Mouse (Mus musculus): ENCODE results near the gene Csf1.

The Csf1 gene

GRCm38 (mm10) chr3:107759929-107760581, at the start of gene Csf1:
Gene Csf1 (minus strand): TSS chr3:107760469.
- DNase-seq (ENCODE audit: low spot score), result peak; percentile 14

GRCm38 (mm10) chr3:107808013-107808750, 47.9 kb upstream of the Csf1 start:
- no peak for DNase-seq (ENCODE audit: low spot score)

GRCm38 (mm10) chr3:107807386-107807974, 47.2 kb upstream of the Csf1 start:
- no peak for DNase-seq (ENCODE audit: low spot score)

- DNase-seq (ENCODE audit: low spot score), result no peak
Measured at GRCm38 (mm10) chr3:107806916-107807315, 46.6 kb upstream of the Csf1 start.

DNA sequence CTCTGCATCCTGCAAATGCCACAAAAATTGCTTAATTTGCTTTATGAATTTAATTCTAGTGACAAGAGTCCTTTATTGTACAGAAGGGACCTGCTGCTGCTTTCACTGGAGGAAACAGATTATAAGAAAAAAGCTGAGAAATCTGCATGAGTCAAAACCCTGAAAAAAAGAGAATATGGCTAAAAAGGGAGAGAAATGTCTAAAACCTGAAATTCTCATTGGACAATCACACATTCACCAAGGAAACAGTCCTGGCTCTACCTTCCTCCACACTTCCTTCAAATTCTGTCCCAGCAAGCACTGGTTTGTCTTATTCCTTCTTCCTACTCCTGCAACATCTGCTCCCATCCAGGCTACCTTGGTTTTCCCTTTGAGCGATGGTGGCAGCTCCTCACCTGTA, 44.5 kb upstream of the Csf1 start:
- no peak for DNase-seq (ENCODE audit: low spot score)

DNA sequence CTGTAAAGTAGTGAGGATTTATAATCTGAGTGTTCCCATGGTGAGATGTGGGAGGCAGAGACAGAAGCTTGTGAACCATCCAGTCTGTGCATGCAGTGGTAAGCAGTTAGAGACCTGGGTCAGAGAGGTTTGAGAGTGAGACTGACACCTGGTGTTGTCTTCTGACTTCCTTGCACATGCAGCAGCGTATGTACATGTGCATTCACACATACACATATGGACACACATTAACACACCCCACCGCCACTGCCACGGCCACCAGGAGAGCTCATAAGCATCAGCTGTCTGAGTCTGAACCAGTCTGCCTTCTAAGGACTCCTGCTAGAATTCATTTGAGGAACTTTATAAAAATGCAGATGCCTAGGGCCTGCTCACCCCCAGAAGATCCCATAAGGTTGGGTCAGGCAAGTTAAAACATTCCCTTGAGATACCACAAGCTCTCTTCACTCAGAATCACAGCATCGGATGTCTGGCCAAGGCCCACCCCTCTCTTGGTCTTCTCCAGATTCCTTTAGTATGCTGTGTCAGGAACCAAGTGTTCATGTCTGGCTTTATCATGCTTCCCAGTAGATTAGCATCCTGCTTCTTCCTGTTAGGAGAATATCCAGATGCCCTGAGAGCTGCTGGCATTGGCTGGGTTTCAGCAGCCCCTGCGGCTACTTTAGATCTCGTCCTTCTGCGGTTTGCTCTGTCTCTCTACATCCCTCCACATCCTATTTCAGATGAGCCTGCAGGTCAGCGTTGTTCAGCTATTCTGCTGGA, 42.1 kb upstream of the Csf1 start:
- no peak for DNase-seq (ENCODE audit: low spot score)

GRCm38 (mm10) chr3:107798946-107799345, 38.7 kb upstream of the Csf1 start:
- DNase-seq (ENCODE audit: low spot score), result no peak

- no peak for DNase-seq (ENCODE audit: low spot score)
Measured at GRCm38 (mm10) chr3:107796191-107796983, 36.1 kb upstream of the Csf1 start.

DNA sequence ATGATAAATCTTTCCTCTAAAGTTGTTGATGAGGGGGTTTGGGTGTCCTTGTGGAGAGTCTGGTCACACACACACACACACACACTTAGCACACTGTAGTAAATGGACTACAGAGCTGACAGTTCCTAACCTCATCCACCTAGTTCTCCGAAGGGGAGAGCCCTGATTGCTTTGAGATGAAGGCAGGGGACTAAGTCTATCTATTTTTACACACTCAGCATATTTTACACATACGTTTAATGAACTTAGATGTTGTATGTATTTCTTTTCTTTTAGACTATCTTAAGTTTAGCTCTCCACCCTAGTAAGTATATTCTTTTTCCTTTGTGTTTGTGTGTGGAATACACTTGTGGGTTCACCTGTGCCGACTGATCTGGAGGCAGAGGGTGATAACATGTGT, 34.6 kb upstream of the Csf1 start:
- no peak for DNase-seq (ENCODE audit: low spot score)

- DNase-seq (ENCODE audit: low spot score), result no peak
Measured at GRCm38 (mm10) chr3:107793300-107794201, 33.3 kb upstream of the Csf1 start.

GRCm38 (mm10) chr3:107792736-107793135, 32.5 kb upstream of the Csf1 start:
- DNase-seq (ENCODE audit: low spot score), result no peak

GRCm38 (mm10) chr3:107790766-107791303, 30.6 kb upstream of the Csf1 start:
- no peak for DNase-seq (ENCODE audit: low spot score)

DNA sequence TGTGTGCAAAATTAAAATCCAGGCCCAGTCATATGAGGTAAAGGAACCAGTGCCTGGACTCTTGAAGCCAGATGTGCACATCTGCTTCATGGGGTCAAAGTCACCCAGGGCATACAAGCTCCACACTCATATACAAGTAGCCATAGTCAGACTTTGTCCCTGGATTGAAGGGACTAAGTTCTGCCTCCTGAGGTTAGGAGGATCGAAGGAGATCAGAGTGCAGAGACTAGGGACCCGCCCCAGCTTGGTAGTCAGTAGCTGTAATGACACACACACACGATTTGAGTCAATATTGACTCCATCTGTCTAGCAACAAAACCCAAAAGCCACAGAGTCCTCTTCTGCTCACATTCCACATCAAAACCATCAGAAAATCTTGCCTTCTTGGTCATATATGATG, 30.0 kb upstream of the Csf1 start:
- DNase-seq (ENCODE audit: low spot score), result no peak

- no peak for DNase-seq (ENCODE audit: low spot score)
Measured at GRCm38 (mm10) chr3:107788885-107789284, 28.6 kb upstream of the Csf1 start.

DNA sequence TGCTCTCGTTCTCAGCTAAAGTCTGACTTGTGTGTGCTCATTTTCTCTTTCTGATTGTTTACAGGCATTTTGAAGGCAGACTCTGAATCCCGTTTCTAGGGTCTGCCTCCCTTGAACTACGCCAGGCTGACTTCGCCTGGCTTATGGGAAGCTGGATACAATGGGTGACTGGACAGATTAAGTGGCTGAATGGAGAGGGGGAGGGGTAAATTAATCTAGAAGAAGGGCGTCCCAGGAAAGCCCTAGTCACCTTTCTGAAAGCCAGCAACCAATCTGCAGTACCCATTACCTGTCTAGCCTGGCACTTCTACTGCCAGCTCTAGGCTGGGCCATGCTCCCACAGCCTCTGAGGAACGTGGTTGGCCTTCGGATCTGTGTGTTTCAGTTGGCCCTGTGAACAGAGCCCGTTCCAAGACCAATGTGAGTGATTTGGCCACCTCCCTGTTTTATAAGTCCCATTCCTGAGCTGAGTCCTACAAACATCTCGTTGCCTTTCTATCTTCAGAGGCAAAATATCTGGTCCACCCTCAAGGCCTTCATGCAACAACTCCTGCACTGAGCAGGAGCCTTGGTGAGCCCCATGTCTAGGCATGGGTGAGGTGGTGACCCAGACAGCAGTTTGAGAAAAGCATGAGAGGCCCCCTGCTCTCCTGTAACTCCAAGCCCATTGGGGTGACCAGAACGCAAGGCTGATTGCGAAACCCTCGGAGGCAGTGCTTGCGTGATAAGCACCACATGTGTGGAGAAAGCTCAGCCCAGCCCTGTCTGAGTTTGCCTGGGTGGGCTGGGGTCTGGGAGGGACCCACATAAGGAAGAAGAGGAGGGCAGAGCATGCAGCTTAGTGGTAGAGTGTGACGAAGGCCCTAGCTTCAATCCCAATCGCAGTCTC, 27.6 kb upstream of the Csf1 start:
- DNase-seq (ENCODE audit: low spot score), result no peak

DNA sequence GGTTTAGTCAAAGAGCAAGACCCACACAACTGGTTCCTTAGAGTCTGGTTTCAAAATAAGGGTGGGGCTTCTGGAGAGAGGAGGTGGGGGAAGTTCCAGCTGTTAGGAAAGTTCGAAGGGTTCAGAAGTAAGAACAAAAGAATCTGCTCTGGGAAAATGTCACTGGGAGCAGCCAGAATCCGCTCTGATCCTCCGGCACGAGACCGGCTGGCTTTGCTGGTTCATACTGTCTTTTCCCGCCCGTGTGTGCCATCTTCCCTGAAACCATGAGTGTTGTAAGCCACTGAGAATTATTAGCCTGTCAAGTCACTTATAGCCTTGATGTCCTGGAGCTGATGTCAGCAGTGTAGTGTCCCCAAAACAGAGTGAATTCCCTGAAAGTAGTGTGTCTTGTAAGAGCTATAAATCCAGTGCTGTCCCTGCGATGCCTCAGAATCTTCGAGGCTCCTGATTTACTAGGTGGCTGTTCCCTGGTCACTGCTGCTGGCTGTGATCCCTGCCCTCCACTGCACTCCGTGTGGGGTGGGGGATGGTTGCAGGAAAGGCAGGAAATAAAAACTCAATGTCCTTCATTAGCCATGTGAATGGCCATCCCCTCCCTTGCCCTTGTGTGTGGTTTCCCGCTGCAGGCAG, 26.8 kb upstream of the Csf1 start:
- no peak for DNase-seq (ENCODE audit: low spot score)

DNA sequence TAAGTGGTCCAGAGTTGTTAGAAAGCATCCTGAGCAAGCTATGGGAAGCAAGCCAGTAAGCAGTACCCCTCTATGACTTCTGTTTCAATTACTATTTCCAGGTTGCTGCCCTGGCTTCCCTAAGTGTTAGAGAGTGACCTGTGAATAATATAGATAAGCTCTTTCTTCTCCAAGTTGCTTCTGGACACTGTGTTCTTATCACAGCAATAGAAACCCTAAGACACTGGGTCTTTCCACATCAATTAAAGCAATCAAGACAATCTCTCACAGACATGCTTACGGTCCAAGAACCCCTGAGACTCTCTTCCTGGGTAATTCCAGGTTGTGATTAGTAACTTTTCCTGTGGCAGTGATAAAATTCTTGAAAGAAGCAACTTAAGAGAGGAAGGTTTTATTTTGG, 26.1 kb upstream of the Csf1 start:
- DNase-seq (ENCODE audit: low spot score), result no peak

- no peak for DNase-seq (ENCODE audit: low spot score)
Measured at GRCm38 (mm10) chr3:107785546-107785945, 25.3 kb upstream of the Csf1 start.

DNA sequence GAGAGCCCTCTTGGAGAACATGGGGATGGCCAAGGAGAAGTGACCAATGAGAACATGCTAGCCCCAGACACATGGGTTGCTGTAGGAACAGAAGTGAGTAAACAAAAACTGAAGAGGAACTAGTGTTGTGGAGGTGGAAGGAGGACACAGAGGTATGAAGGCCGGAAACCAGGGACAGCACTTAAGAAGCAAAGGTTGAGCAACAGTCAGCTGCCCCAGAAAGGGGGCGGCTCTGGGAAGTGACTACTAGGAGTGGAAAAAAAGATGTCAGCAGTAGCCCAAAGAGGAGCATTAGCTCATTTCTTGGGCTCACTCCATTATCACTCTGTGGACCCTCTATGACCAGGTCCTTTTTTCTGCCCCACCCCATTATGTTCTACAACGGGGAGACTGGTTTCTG, 23.0 kb upstream of the Csf1 start:
- DNase-seq (ENCODE audit: low spot score), result no peak

All from spleen, adult 12 weeks (tissue).